Mouse (Mus musculus) cortical plate, adult 2 months (tissue): ENCODE results near the gene Gpd1. TPM values are rescaled to one million over a fixed set of nuclear protein-coding genes. Genes with fewer than 3 reads are reported as not detected.

Source experiments
- H3K27ac ChIP-seq: fragments of 200-500 bp; 2 replicates; pipeline ENCODE4 v1.5.1; 2012; ENCODE audit warnings: low read length, control low read depth, inconsistent platforms; ENCODE audit not compliant: insufficient read depth
- H3K4me1 ChIP-seq: fragments of 200-500 bp; 2 replicates; pipeline ENCODE4 v1.6.1; 2011; ENCODE audit warnings: low read length; ENCODE audit not compliant: control insufficient read depth, insufficient read depth
- H3K4me3 ChIP-seq: fragments of 200-500 bp; 2 replicates; pipeline ENCODE4 v1.5.1; 2011; ENCODE audit warnings: mild to moderate bottlenecking, low read length, control low read depth; ENCODE audit not compliant: insufficient read depth
- CTCF ChIP-seq: fragments of 200-500 bp; IDR thresholded peaks from 2 replicates; pipeline ENCODE4 v1.5.1; 2011; ENCODE audit warnings: mild to moderate bottlenecking, control low read depth, low read length; ENCODE audit not compliant: insufficient read depth; ENCODE audit errors: extremely low read depth
- POLR2A ChIP-seq: fragments of 200-500 bp; IDR thresholded peaks from 2 replicates; pipeline ENCODE4 v1.6.1; 2011; ENCODE audit warnings: mild to moderate bottlenecking, low read length, control low read depth; ENCODE audit not compliant: insufficient read depth; ENCODE audit errors: extremely low read depth
- polyA plus RNA-seq: library from polyadenylated mRNA; depleted of rRNA; stranded (reverse); fragments of >200 nt; gene quantifications from 2 replicates; pipeline ENCODE4 v1.2.3, GENCODE M21; 2012

The Gpd1 gene
- polyA plus RNA-seq, 1 experiment = 55.3 TPM

GRCm38 (mm10) chr15:99727525-99727924 lies 10.2 kb downstream of the Gpd1 start:
- no peak overlapping the region for H3K27ac ChIP-seq
- no peak overlapping the region for H3K4me3 ChIP-seq
- TF ChIP-seq CTCF (no peak), POLR2A (no peak)
- peaks cover 4% of the 10 kb centered on the region for H3K4me1 ChIP-seq

GRCm38 (mm10) chr15:99728211-99728610 lies 10.9 kb downstream of the Gpd1 start:
- Histone ChIP-seq H3K27ac (no peak overlapping the region), H3K4me1 (peaks cover 2% of the 10 kb centered on the region; the same call in 1 of the 2 replicates), H3K4me3 (no peak overlapping the region)
- no peak for TF ChIP-seq CTCF
- no peak for TF ChIP-seq POLR2A

- H3K4me3 ChIP-seq = no peak overlapping the region
- H3K4me1 ChIP-seq = peaks cover 2% of the 10 kb centered on the region; the same call in 1 of the 2 replicates
- no peak for TF ChIP-seq POLR2A
- 0 out of 2 replicates have a peak, but pooled peaks have one; percentile 4 for TF ChIP-seq CTCF
- H3K27ac ChIP-seq = no peak overlapping the region
Observed at GRCm38 (mm10) chr15:99729056-99729783, 11.9 kb downstream of the Gpd1 start.

- H3K4me3 ChIP-seq = no peak overlapping the region
- TF ChIP-seq POLR2A = no peak
- H3K4me1 ChIP-seq = 0 out of 2 replicates have a peak, but pooled peaks cover 2% of the 10 kb centered on the region
- no peak overlapping the region for H3K27ac ChIP-seq
Observed at GRCm38 (mm10) chr15:99731167-99731566, 13.9 kb downstream of the Gpd1 start.

- TF ChIP-seq POLR2A (no peak), CTCF (no peak)
- Histone ChIP-seq H3K4me3 (no peak overlapping the region), H3K27ac (no peak overlapping the region), H3K4me1 (0 out of 2 replicates have a peak, but pooled peaks cover 3% of the 10 kb centered on the region)
Observed at GRCm38 (mm10) chr15:99731678-99732077, 14.4 kb downstream of the Gpd1 start.

- Histone ChIP-seq H3K27ac (no peak overlapping the region), H3K4me1 (0 out of 2 replicates have a peak, but pooled peaks cover 3% of the 10 kb centered on the region), H3K4me3 (no peak overlapping the region)
- TF ChIP-seq CTCF = no peak
- no peak for TF ChIP-seq POLR2A
Observed at GRCm38 (mm10) chr15:99733186-99733585, 15.9 kb downstream of the Gpd1 start.

- TF ChIP-seq CTCF = no peak
- TF ChIP-seq POLR2A = no peak
- 0 out of 2 replicates have a peak, but pooled peaks cover 3% of the 10 kb centered on the region for H3K4me1 ChIP-seq
- no peak overlapping the region for H3K4me3 ChIP-seq
- H3K27ac ChIP-seq = no peak overlapping the region
Observed at GRCm38 (mm10) chr15:99735631-99736030, 18.3 kb downstream of the Gpd1 start.

GRCm38 (mm10) chr15:99736675-99737074 lies 19.4 kb downstream of the Gpd1 start:
- no peak overlapping the region for H3K27ac ChIP-seq
- H3K4me3 ChIP-seq = no peak overlapping the region
- 0 out of 2 replicates have a peak, but pooled peaks cover 3% of the 10 kb centered on the region for H3K4me1 ChIP-seq
- no peak for TF ChIP-seq CTCF
- no peak for TF ChIP-seq POLR2A

GRCm38 (mm10) chr15:99740229-99740628 lies 22.9 kb downstream of the Gpd1 start:
- no peak for TF ChIP-seq CTCF
- no peak for TF ChIP-seq POLR2A

GRCm38 (mm10) chr15:99754204-99754603 lies 36.9 kb downstream of the Gpd1 start:
- Histone ChIP-seq H3K4me3 (no peak overlapping the region), H3K4me1 (peaks cover 2% of the 10 kb centered on the region; the same call in 1 of the 2 replicates), H3K27ac (no peak overlapping the region)
- TF ChIP-seq CTCF (no peak), POLR2A (no peak)

More at GRCm38 (mm10) chr15:99740229-99740628, 22.9 kb downstream of the Gpd1 start:
- Histone ChIP-seq H3K4me1 (0 out of 2 replicates have a peak, but pooled peaks cover 3% of the 10 kb centered on the region), H3K4me3 (no peak overlapping the region), H3K27ac (no peak overlapping the region)
